Mouse (Mus musculus) testis, adult 10 weeks (tissue): ENCODE data around the gene Meis3. TPM values are rescaled to one million over a fixed set of nuclear protein-coding genes. Genes with fewer than 3 reads are reported as not detected.

ENCODE experiments used
- polyA plus RNA-seq: library from polyadenylated mRNA; stranded (reverse); fragments of 350-450 nt; fragmentation: Illumina TruSeq; extraction: RNeasy Lipid Tissue Mini Kit (QIAGEN cat#74804); gene quantifications from one replicate; pipeline ENCODE4 v1.2.3, GENCODE M21; 2014; ENCODE audit warnings: low read depth, low replicate concordance

Meis3 gene
- polyA plus RNA-seq: not detected

GRCm38 (mm10) chr7:16174597-16175541 lies at the start of gene Meis3:
TSS of gene Meis3 (plus strand) at chr7:16175090.

GRCm38 (mm10) chr7:16129421-16129845 lies 45.5 kb upstream of the Meis3 start, which contains the start of gene Slc8a2:
TSS of gene Slc8a2 (plus strand) at chr7:16129826.

GRCm38 (mm10) chr7:16221582-16222272 lies 46.8 kb downstream of the Meis3 start, which contains the start of gene Dhx34:
TSS of gene Dhx34 (minus strand) at chr7:16222037.

Other genes with a start within 250 kb of the Meis3 start
- gene Nop53, start 229.0 kb upstream of the Meis3 start, polyA plus RNA-seq: 9.3 TPM
- 1.5 TPM for gene Ehd2, start 207.5 kb upstream of the Meis3 start, polyA plus RNA-seq
- 0.15 TPM for gene Bicra, start 127.2 kb upstream of the Meis3 start, polyA plus RNA-seq
- gene Zfp541, start 113.3 kb upstream of the Meis3 start, polyA plus RNA-seq: 18.6 TPM
- 32.6 TPM for gene Napa, start 76.6 kb upstream of the Meis3 start, polyA plus RNA-seq
- 2.6 TPM for gene Kptn, start 55.2 kb upstream of the Meis3 start, polyA plus RNA-seq
- 2.8 TPM for gene Slc8a2, start 45.3 kb upstream of the Meis3 start, polyA plus RNA-seq
- 0.32 TPM for gene Dhx34, start 46.9 kb downstream of the Meis3 start, polyA plus RNA-seq
- gene C5ar2, start 69.1 kb downstream of the Meis3 start, polyA plus RNA-seq: not detected
- gene C5ar1, start 84.5 kb downstream of the Meis3 start, polyA plus RNA-seq: 0.28 TPM
- 1.8 TPM for gene Inafm1, start 98.5 kb downstream of the Meis3 start, polyA plus RNA-seq
- 18.3 TPM for gene Ccdc9, start 111.7 kb downstream of the Meis3 start, polyA plus RNA-seq
- gene Bbc3, start 133.3 kb downstream of the Meis3 start, polyA plus RNA-seq: not detected
- gene Sae1, start 212.7 kb downstream of the Meis3 start, polyA plus RNA-seq: 62.7 TPM
- gene Zc3h4, start 225.8 kb downstream of the Meis3 start, polyA plus RNA-seq: 3.0 TPM